Mouse (Mus musculus) ES-E14 (cell line): ENCODE data around the gene Cmip.

Experiments used
- CHD2 ChIP-seq: IDR thresholded peaks from 2 replicates; pipeline ENCODE4 v1.6.1; 2014; ENCODE audit warnings: mild to moderate bottlenecking, low read depth, low read length, inconsistent platforms
- HCFC1 ChIP-seq: IDR thresholded peaks from 2 replicates; pipeline ENCODE4 v1.6.1; 2012; ENCODE audit warnings: low read length, inconsistent platforms, borderline replicate concordance; ENCODE audit not compliant: insufficient read depth
- MAFK ChIP-seq: IDR thresholded peaks from 2 replicates; pipeline ENCODE4 v1.6.1; 2014; ENCODE audit warnings: mild to moderate bottlenecking, low read depth, low read length, inconsistent platforms; ENCODE audit not compliant: insufficient read depth
- ZC3H11A ChIP-seq: IDR thresholded peaks from 2 replicates; pipeline ENCODE4 v1.6.1; 2012; ENCODE audit warnings: low read depth, mild to moderate bottlenecking, inconsistent platforms, low read length, borderline replicate concordance
- ZNF384 ChIP-seq: IDR thresholded peaks from 2 replicates; pipeline ENCODE4 v1.6.1; 2012; ENCODE audit warnings: low read depth, low read length, inconsistent platforms

DNA sequence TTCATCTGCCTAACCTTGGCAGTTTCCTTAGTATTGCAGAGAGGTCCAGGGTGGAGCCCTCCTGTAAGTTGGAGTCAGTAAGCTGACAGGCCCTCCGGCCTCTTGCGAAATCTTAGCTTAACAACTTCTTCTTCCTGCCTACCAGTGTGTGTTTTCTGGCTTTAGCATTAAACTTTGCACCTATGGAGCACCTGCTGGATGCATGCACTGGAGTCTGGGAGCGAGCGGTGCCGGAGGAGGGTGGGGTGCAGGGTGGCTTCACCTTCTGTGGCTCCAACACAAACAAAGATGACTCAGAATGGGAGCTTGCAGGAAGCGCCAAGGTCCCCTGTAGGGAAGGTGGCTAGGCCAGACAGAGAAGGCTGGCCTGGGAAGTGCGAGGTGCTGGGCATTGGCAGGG lies 23.6 kb downstream of the Cmip start:
- no peak for TF ChIP-seq HCFC1
- TF ChIP-seq ZNF384 = no peak
- TF ChIP-seq CHD2 = no peak
- no peak for TF ChIP-seq ZC3H11A
- TF ChIP-seq MAFK = no peak
